Mouse (Mus musculus) embryonic fibroblast, embryonic 13.5 days (primary cell): Measurements from ENCODE around the gene Pan3.

ENCODE experiments used
- CTCF ChIP-seq: IDR thresholded peaks from 2 replicates; pipeline ENCODE4 v1.5.1; 2011; ENCODE audit warnings: mild to moderate bottlenecking, control low read depth, low read length, moderate library complexity, borderline replicate concordance; ENCODE audit not compliant: insufficient read depth
- POLR2A ChIP-seq: IDR thresholded peaks from 2 replicates; pipeline ENCODE4 v1.6.1; 2011; ENCODE audit warnings: low read depth, mild to moderate bottlenecking, control low read depth, low read length, moderate library complexity

DNA sequence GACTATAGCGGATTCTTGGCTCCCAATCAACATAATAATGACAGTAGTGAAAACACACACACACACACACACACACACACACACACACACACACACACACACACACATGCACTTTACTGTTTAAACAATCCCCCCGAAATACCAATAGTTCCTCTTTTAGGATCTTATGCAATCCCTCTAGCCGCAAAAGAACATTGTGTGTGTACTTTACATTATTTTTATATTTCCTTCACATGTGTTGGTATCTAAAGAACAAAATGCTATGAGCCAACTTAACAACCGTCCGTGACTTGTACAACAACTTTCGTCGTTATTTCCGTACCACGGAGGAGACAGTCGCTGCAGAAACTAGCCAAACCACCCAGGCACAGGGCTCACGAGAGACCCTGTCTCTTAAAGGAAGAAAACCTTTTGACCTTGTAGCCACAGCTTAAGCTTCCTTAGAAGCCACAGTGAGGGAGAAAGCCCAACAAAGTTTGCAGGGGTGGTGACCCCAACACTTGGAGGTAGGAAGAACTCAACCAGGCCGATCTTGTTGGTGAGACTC is 37.2 kb upstream of the Pan3 start:
- TF ChIP-seq POLR2A = no peak
- no peak for TF ChIP-seq CTCF
